Comparison of ENCODE assay signal across 21 mouse cellular contexts in genomic region chr4:43542044-43542443, GRCm38 (mm10).
"Had no signal": no experiment of that assay in that cellular context is flagged by ENCODE, and none has a peak within 500 bp of the region (broad histone marks: within the 10 kb centered on the region; RNA-seq: fewer than 3 reads in every experiment).

No protein-coding gene starts in this region.

- H3K9ac ChIP-seq: intestine, embryonic 15.5 days; limb, embryonic 15.5 days; liver, embryonic 14.5 days; liver, postnatal 0 days; lung, embryonic 14.5 days; midbrain, embryonic 12.5 days; midbrain, embryonic 15.5 days; neural tube, embryonic 12.5 days; neural tube, embryonic 15.5 days had no signal

- H3K4me1 ChIP-seq: intestine, embryonic 15.5 days; limb, embryonic 15.5 days; midbrain, embryonic 12.5 days; midbrain, embryonic 15.5 days; neural tube, embryonic 12.5 days; neural tube, embryonic 15.5 days had no signal

- H3K9me3 ChIP-seq: intestine, embryonic 15.5 days; limb, embryonic 15.5 days; midbrain, embryonic 12.5 days; midbrain, embryonic 15.5 days; neural tube, embryonic 12.5 days; neural tube, embryonic 15.5 days had no signal

- H3K4me3 ChIP-seq: intestine, embryonic 15.5 days; layer of hippocampus, adult 2 months; limb, embryonic 15.5 days; midbrain, embryonic 12.5 days; midbrain, embryonic 15.5 days; neural tube, embryonic 12.5 days; neural tube, embryonic 15.5 days had no signal

- H3K27ac ChIP-seq: intestine, embryonic 15.5 days; layer of hippocampus, adult 2 months; limb, embryonic 15.5 days; liver, embryonic 14.5 days; macrophage; midbrain, embryonic 12.5 days; midbrain, embryonic 15.5 days; neural tube, embryonic 12.5 days; neural tube, embryonic 15.5 days; stomach, postnatal 0 days had no signal

- DNase-seq: kidney, adult 18-20 months; kidney, postnatal 14 days; layer of hippocampus, adult 9-11 months; liver, postnatal 0 days; lung, embryonic 14.5 days; right cerebral cortex, adult 18-20 months; right cerebral cortex, postnatal 14 days; right cerebral cortex, postnatal 4 days; thymus, postnatal 25 days had no signal

- H3K4me2 ChIP-seq: intestine, embryonic 15.5 days; limb, embryonic 15.5 days; liver, embryonic 11.5 days; lung, embryonic 14.5 days; midbrain, embryonic 12.5 days; midbrain, embryonic 15.5 days; neural tube, embryonic 12.5 days; neural tube, embryonic 15.5 days had no signal

- H3K27me3 ChIP-seq: intestine, embryonic 15.5 days; limb, embryonic 15.5 days; midbrain, embryonic 12.5 days; midbrain, embryonic 15.5 days; neural tube, embryonic 12.5 days; neural tube, embryonic 15.5 days had no signal

- ATAC-seq: intestine, embryonic 15.5 days; liver, postnatal 0 days; lung, postnatal 0 days; midbrain, embryonic 15.5 days had no signal
